Mouse (Mus musculus): ENCODE data around the gene Adat1.

DNA sequence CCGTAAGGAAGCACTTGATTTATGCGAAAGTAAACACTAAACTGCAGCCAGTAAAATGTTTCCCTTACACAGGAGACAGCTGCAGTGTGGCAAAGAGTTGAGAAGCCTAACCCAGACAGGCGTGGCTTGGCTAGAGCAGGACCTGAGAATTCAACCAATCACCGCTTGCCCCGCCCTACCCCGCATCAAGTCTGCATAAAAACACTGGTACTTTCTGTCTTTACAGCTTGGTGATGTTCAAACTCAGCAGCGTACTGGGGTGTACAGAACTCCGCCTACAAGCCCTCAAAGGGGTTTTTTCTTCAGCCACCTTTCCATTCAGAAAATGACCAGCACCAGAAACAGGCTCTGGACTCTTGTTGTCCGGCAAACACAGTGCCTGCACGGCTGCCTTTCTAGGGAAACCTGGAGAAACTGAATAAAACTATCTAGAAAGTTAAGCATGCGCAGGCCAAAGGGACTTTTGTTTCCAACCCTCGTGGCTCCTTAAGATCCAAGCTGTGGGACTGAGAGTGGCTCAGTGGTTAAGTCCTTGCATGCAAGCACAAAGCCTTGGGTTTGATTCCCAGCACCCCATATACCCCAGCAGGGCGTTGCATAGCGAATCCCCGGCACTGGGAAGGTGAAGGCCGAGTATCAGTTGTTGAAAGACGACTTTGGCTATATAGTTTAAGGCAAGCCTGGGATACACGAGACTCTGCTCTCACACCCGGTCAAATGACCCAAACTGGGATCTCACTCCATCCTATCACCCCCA, 59.3 kb downstream of the Adat1 start:
- TF ChIP-seq POLR2A (IDR thresholded peaks at IDR 0.05; ENCODE audit: insufficient read depth, low read depth, low read length) = peak; percentile 44; the same call in 1 of the 2 replicates
- TF ChIP-seq EP300 (IDR thresholded peaks at IDR 0.05; ENCODE audit: insufficient read depth, low read depth, low read length) = no peak
- no peak for TF ChIP-seq CTCF (IDR thresholded peaks at IDR 0.05)
